Mouse (Mus musculus) lung, embryonic 16.5 days (tissue): ENCODE measurements around the gene Aen. TPM values are rescaled to one million over a fixed set of nuclear protein-coding genes. Genes with fewer than 3 reads are reported as not detected.

ENCODE experiments used
- ATAC-seq: fragments of 200-750 bp; cut with Nextera tagmentation; 2 replicates; pipeline ENCODE4 v1.8.0; 2017; ENCODE audit warnings: low read depth, mild to moderate bottlenecking, moderate library complexity
- H3K27ac ChIP-seq: fragments of 300-500 bp; sonication (generic); 2 replicates; pipeline ENCODE4 v1.5.1; 2014; ENCODE audit warnings: mild to moderate bottlenecking, control low read depth, low read length
- H3K27me3 ChIP-seq: fragments of 300-500 bp; sonication (generic); 2 replicates; pipeline ENCODE4 v1.6.1; 2014; ENCODE audit warnings: low read depth, low read length, mixed read lengths; ENCODE audit not compliant: control insufficient read depth, insufficient read depth
- H3K36me3 ChIP-seq: fragments of 300-500 bp; sonication (generic); 2 replicates; pipeline ENCODE4 v1.6.1; 2014; ENCODE audit warnings: low read length; ENCODE audit not compliant: control insufficient read depth, insufficient read depth
- H3K4me1 ChIP-seq: fragments of 300-500 bp; sonication (generic); replicated peaks from 2 replicates; pipeline ENCODE4 v1.6.1; 2014; ENCODE audit warnings: low read length, mixed read lengths; ENCODE audit not compliant: control insufficient read depth, insufficient read depth
- H3K4me2 ChIP-seq: fragments of 300-500 bp; sonication (generic); 2 replicates; pipeline ENCODE4 v1.6.1; 2014; ENCODE audit warnings: low read depth, low read length, control low read depth
- H3K4me3 ChIP-seq: fragments of 300-500 bp; sonication (generic); 2 replicates; pipeline ENCODE4 v1.5.1; 2014; ENCODE audit warnings: mild to moderate bottlenecking, low read length, control low read depth
- H3K9ac ChIP-seq: fragments of 300-500 bp; sonication (generic); 2 replicates; pipeline ENCODE4 v1.6.1; 2014; ENCODE audit warnings: low read length, control low read depth
- H3K9me3 ChIP-seq: fragments of 300-500 bp; sonication (generic); 2 replicates; pipeline ENCODE4 v1.6.1; 2016; ENCODE audit warnings: low read length; ENCODE audit not compliant: control insufficient read depth
- WGBS: fragments of 180-500 bp; shearing (Covaris S2); extraction: QIAGEN DNeasy Blood & Tissue Kit; methylation state at CpG from one replicate; pipeline ENCODE4 v1.1.7; 2014; 5-methylcytosine and 5-hydroxymethylcytosine counted together
- microRNA-seq: library from miRNA; unstranded; fragments of <30 nt; microRNA quantifications from one replicate; pipeline ENCODE4, GENCODE M21; 2016
- polyA plus RNA-seq: library from polyadenylated mRNA; unstranded; fragments of >200 nt; fragmentation: Nextera tagmentation; extraction: Ambion mirVana; gene quantifications from 2 replicates; pipeline ENCODE4 v1.2.1, GENCODE M21; 2015

Gene Aen
- polyA plus RNA-seq, 1 experiment from 2014 or later, result 27.6 TPM

GRCm38 (mm10) chr7:78953886-78954572, 58.4 kb downstream of the Aen start:
- H3K9ac ChIP-seq, result no peak overlapping the region
- H3K4me3 ChIP-seq, result no peak overlapping the region
- WGBS, result 12% methylated on average over 11 of the region's 11 CpGs
- H3K27ac ChIP-seq, result no peak overlapping the region
- peak overlapping the region; percentile 39; the same call in 1 of the 2 replicates for H3K4me2 ChIP-seq
- no peaks in the 10 kb centered on the region for H3K9me3 ChIP-seq
- no peaks in the 10 kb centered on the region for H3K27me3 ChIP-seq
- no peaks in the 10 kb centered on the region for H3K36me3 ChIP-seq
- no peak for ATAC-seq
- no peaks in the 10 kb centered on the region for H3K4me1 ChIP-seq

GRCm38 (mm10) chr7:78954619-78955018, 59.0 kb downstream of the Aen start:
- Histone ChIP-seq H3K9ac (no peak overlapping the region), H3K36me3 (no peaks in the 10 kb centered on the region), H3K27ac (no peak overlapping the region), H3K27me3 (no peaks in the 10 kb centered on the region), H3K4me2 (no peak overlapping the region), H3K4me3 (no peak overlapping the region), H3K4me1 (no peaks in the 10 kb centered on the region), H3K9me3 (no peaks in the 10 kb centered on the region)
- WGBS, result 72% methylated on average over 6 of the region's 6 CpGs
- ATAC-seq, result no peak

GRCm38 (mm10) chr7:78955086-78955485, 59.4 kb downstream of the Aen start:
- no peak overlapping the region for H3K4me3 ChIP-seq
- no peaks in the 10 kb centered on the region for H3K36me3 ChIP-seq
- no peak overlapping the region for H3K4me2 ChIP-seq
- ATAC-seq, result 0 out of 2 replicates have a peak, but pooled peaks have one; percentile 20
- no peak overlapping the region for H3K27ac ChIP-seq
- no peak overlapping the region for H3K9ac ChIP-seq
- H3K4me1 ChIP-seq, result no peaks in the 10 kb centered on the region
- 80% methylated on average over 6 of the region's 6 CpGs for WGBS
- H3K27me3 ChIP-seq, result no peaks in the 10 kb centered on the region
- no peaks in the 10 kb centered on the region for H3K9me3 ChIP-seq

GRCm38 (mm10) chr7:78958499-78959073, 62.9 kb downstream of the Aen start:
- no peak overlapping the region for H3K4me3 ChIP-seq
- no peak for ATAC-seq
- no peak overlapping the region for H3K9ac ChIP-seq
- no peak overlapping the region for H3K27ac ChIP-seq
- 64% methylated on average over 6 of the region's 6 CpGs for WGBS
- no peaks in the 10 kb centered on the region for H3K27me3 ChIP-seq
- no peaks in the 10 kb centered on the region for H3K9me3 ChIP-seq
- H3K4me1 ChIP-seq, result no peaks in the 10 kb centered on the region
- H3K4me2 ChIP-seq, result no peak overlapping the region
- H3K36me3 ChIP-seq, result no peaks in the 10 kb centered on the region

Small RNA genes within 50 kb of the gene (microRNA-seq; reads per million reads assigned to microRNA genes)
- gene Mir7-2, result 3.0 reads per million, percentile 8 among the genes with 10 or more reads in this experiment

Other genes starting within 250 kb of the Aen start
- gene Ntrk3, start 157.8 kb upstream of the Aen start, polyA plus RNA-seq, result 0.89 and 2.5 TPM in 2 replicates
- 66.7 and 70.8 TPM in 2 replicates for gene Mrps11, start 112.7 kb upstream of the Aen start, polyA plus RNA-seq
- 57.6 and 60.1 TPM in 2 replicates for gene Mrpl46, start 112.3 kb upstream of the Aen start, polyA plus RNA-seq
- 16.9 and 17.7 TPM in 2 replicates for gene Det1, start 48.6 kb upstream of the Aen start, polyA plus RNA-seq
- gene Isg20, start 17.6 kb downstream of the Aen start, polyA plus RNA-seq, result 12.8 and 21.5 TPM in 2 replicates
- 1.2 and 1.5 TPM in 2 replicates for gene Acan, start 157.6 kb downstream of the Aen start, polyA plus RNA-seq
- gene Hapln3, start 235.2 kb downstream of the Aen start, polyA plus RNA-seq, result 1.2 and 1.4 TPM in 2 replicates